Mouse (Mus musculus) kidney, adult 9 months (tissue): ENCODE measurements around the gene Ptprd.

Experiments used
- DNase-seq: peaks from one replicate; pipeline ENCODE4 v3.0.0; 2022

The Ptprd gene

GRCm38 (mm10) chr4:76368291-76368690 is 1843.5 kb downstream of the Ptprd start:
- DNase-seq, result no peak

GRCm38 (mm10) chr4:76367285-76367684 is 1844.5 kb downstream of the Ptprd start:
- no peak for DNase-seq

- peak; percentile 52 for DNase-seq
These were observed 1845.9 kb downstream of the Ptprd start for GRCm38 (mm10) chr4:76365871-76366270.

- peak; percentile 39 for DNase-seq
These were observed 1850.2 kb downstream of the Ptprd start for GRCm38 (mm10) chr4:76361546-76361945.

GRCm38 (mm10) chr4:76354167-76354566 is 1857.6 kb downstream of the Ptprd start:
- no peak for DNase-seq

- DNase-seq, result no peak
These were observed 1859.3 kb downstream of the Ptprd start for GRCm38 (mm10) chr4:76352468-76352867.

GRCm38 (mm10) chr4:76351201-76351979 is 1860.4 kb downstream of the Ptprd start:
- no peak for DNase-seq

GRCm38 (mm10) chr4:76350241-76350962 is 1861.4 kb downstream of the Ptprd start:
- DNase-seq, result peak; percentile 41

GRCm38 (mm10) chr4:76344059-76344458 is 1867.7 kb downstream of the Ptprd start:
- DNase-seq, result peak; percentile 78

- DNase-seq, result no peak
These were observed 1873.8 kb downstream of the Ptprd start for GRCm38 (mm10) chr4:76337926-76338325.

GRCm38 (mm10) chr4:76327346-76327745 is 1884.4 kb downstream of the Ptprd start:
- DNase-seq, result peak; percentile 48

GRCm38 (mm10) chr4:76325646-76326045 is 1886.1 kb downstream of the Ptprd start:
- DNase-seq, result no peak

GRCm38 (mm10) chr4:76324928-76325327 is 1886.8 kb downstream of the Ptprd start:
- DNase-seq, result no peak

- no peak for DNase-seq
These were observed 1887.3 kb downstream of the Ptprd start for GRCm38 (mm10) chr4:76324509-76324908.

- no peak for DNase-seq
These were observed 1891.9 kb downstream of the Ptprd start for GRCm38 (mm10) chr4:76319874-76320273.

GRCm38 (mm10) chr4:76315977-76316376 is 1895.8 kb downstream of the Ptprd start:
- DNase-seq, result no peak

GRCm38 (mm10) chr4:76313749-76314148 is 1898.0 kb downstream of the Ptprd start:
- no peak for DNase-seq

- no peak for DNase-seq
These were observed 1899.2 kb downstream of the Ptprd start for GRCm38 (mm10) chr4:76312593-76312992.

- DNase-seq, result no peak
These were observed 1905.8 kb downstream of the Ptprd start for GRCm38 (mm10) chr4:76305987-76306386.

- no peak for DNase-seq
These were observed 1914.4 kb downstream of the Ptprd start for GRCm38 (mm10) chr4:76297375-76297774.

- DNase-seq, result no peak
These were observed 1918.9 kb downstream of the Ptprd start for GRCm38 (mm10) chr4:76292733-76293357.

- no peak for DNase-seq
These were observed 1921.3 kb downstream of the Ptprd start for GRCm38 (mm10) chr4:76290484-76290818.

GRCm38 (mm10) chr4:76289612-76290483 is 1921.9 kb downstream of the Ptprd start:
- no peak for DNase-seq
